Mouse (Mus musculus) erythroblast, embryonic 14.5 days (primary cell): ENCODE results near the gene Ctdspl.

Experiments
- GATA1 ChIP-seq: IDR thresholded peaks from 2 replicates; pipeline ENCODE4 v1.6.1; 2012; ENCODE audit warnings: low read length, inconsistent platforms, mixed read lengths
- TAL1 ChIP-seq: IDR thresholded peaks from 3 replicates; pipeline ENCODE4 v1.6.1; 2012; ENCODE audit warnings: low read length, inconsistent platforms, mixed read lengths

GRCm38 (mm10) chr9:119052154-119052944 is 126.1 kb downstream of the Ctdspl start, which contains the start of gene Vill:
- TF ChIP-seq GATA1 (no peak), TAL1 (no peak)
